Mouse (Mus musculus) adrenal gland (tissue): Measurements from ENCODE around the gene Erc1.

Source experiments
- intact Hi-C: fragments of 180-260 bp; cut with DNase I; formaldehyde crosslinking; loops from one replicate; pipeline ENCODE4 v1.15.1; 2025

The Erc1 gene

GRCm38 (mm10) chr6:119601379-119601778, 246.6 kb downstream of the Erc1 start:
- intact Hi-C loops = no loop called here

GRCm38 (mm10) chr6:119595440-119595839, 252.5 kb downstream of the Erc1 start:
- intact Hi-C loops = no loop called here

GRCm38 (mm10) chr6:119590872-119591271, 257.1 kb downstream of the Erc1 start:
- intact Hi-C loops = no loop called here

- intact Hi-C loops = no loop called here
Measured at GRCm38 (mm10) chr6:119587897-119588296, 260.1 kb downstream of the Erc1 start.

- intact Hi-C loops = no loop called here
Measured at GRCm38 (mm10) chr6:119587454-119587853, 260.5 kb downstream of the Erc1 start.

- intact Hi-C loops = no loop called here
Measured at GRCm38 (mm10) chr6:119585652-119586375, 262.2 kb downstream of the Erc1 start.

GRCm38 (mm10) chr6:119584061-119584460, 263.9 kb downstream of the Erc1 start:
- intact Hi-C loops = no loop called here

GRCm38 (mm10) chr6:119583165-119583564, 264.8 kb downstream of the Erc1 start:
- intact Hi-C loops = no loop called here

GRCm38 (mm10) chr6:119576706-119577105, 271.3 kb downstream of the Erc1 start:
- intact Hi-C loops = no loop called here

GRCm38 (mm10) chr6:119575331-119575730, 272.6 kb downstream of the Erc1 start:
- intact Hi-C loops = no loop called here

- intact Hi-C loops = no loop called here
Measured at GRCm38 (mm10) chr6:119572296-119572695, 275.7 kb downstream of the Erc1 start.

GRCm38 (mm10) chr6:119570797-119571196, 277.2 kb downstream of the Erc1 start:
- intact Hi-C loops = no loop called here

- intact Hi-C loops = no loop called here
Measured at GRCm38 (mm10) chr6:119568339-119568738, 279.6 kb downstream of the Erc1 start.

- intact Hi-C loops = no loop called here
Measured at GRCm38 (mm10) chr6:119565451-119566379, 282.3 kb downstream of the Erc1 start.

- intact Hi-C loops = no loop called here
Measured at GRCm38 (mm10) chr6:119562558-119562957, 285.4 kb downstream of the Erc1 start.

- intact Hi-C loops = no loop called here
Measured at GRCm38 (mm10) chr6:119558855-119559254, 289.1 kb downstream of the Erc1 start.

GRCm38 (mm10) chr6:119554439-119554838, 293.5 kb downstream of the Erc1 start:
- intact Hi-C loops = no loop called here

GRCm38 (mm10) chr6:119544518-119544864, 303.5 kb downstream of the Erc1 start:
- intact Hi-C loops = no loop called here

GRCm38 (mm10) chr6:119543803-119544517, 304.0 kb downstream of the Erc1 start, which contains the start of gene Wnt5b:
Wnt5b (minus strand) TSS chr6:119544347.
- intact Hi-C loops = no loop called here

GRCm38 (mm10) chr6:119543456-119543802, 304.5 kb downstream of the Erc1 start:
- intact Hi-C loops = no loop called here

GRCm38 (mm10) chr6:119535867-119536266, 312.1 kb downstream of the Erc1 start:
- intact Hi-C loops = no loop called here

- intact Hi-C loops = no loop called here
Measured at GRCm38 (mm10) chr6:119533170-119533709, 314.7 kb downstream of the Erc1 start.
